Mouse (Mus musculus): Measurements from ENCODE around the gene Usp18.

DNA sequence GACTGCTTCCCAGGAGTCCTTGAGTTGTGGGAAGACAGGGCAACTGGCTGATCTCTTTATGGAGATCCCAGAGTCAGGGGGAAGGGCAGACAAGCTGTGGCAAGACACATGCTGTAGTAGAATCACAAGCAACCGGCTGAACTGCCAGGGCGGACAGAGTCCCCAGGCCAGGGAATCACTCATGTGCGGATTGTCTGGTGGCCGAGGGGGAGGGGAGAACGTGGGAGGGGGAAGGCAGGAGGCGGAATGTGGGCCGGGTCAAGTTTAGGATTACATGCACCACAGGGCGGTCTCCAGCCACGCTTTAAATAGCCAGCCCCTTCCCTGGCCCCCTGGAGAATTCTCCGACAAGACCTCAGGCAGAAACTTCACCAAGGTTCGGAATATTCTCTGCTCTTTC, 54.2 kb downstream of the Usp18 start, which contains the start of gene Slc6a13:
- TF ChIP-seq POLR2A (IDR thresholded peaks at IDR 0.05; ENCODE audit: borderline replicate concordance, insufficient read depth, low read length) = no peak
- no peak for TF ChIP-seq CTCF (IDR thresholded peaks at IDR 0.05; ENCODE audit: borderline replicate concordance, insufficient read depth, low read depth, low read length)
